In the genomic region with DNA sequence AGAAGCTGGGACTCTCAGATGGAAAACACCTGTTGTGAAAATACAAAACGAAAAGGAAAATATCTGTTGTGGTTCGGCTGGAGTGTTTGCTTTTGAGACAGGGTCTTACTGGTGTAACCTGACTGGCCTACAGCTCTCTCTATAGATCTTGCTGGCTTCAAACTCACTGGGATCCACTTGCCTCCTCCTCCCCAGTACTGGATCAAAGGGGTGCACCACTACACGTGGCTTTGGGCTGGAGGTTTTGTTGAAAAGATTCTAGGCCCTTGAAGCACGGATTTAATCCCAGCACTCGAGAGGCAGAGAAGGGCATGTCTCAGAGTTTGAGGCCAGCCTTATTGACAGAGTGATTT, we compare ENCODE assay signal across 8 mouse cellular contexts. TPM values are rescaled to one million over a fixed set of nuclear protein-coding genes. Genes with fewer than 3 reads are reported as not detected.
DNase-seq lines count a peak whose midpoint lies in the region; ATAC-seq lines count a peak whose summit lies in the region.

No protein-coding gene starts in this region.

- H3K4me2 ChIP-seq in heart, embryonic 15.5 days = peak overlapping the region; percentile 99
- H3K4me2 ChIP-seq in hindbrain, embryonic 12.5 days (replicated peaks) = peak overlapping the region; percentile 86
- peak overlapping the region; percentile 90 for H3K4me2 ChIP-seq in midbrain, embryonic 12.5 days (replicated peaks)

- no peaks in the 10 kb centered on the region for H3K27me3 ChIP-seq in heart, embryonic 15.5 days
- no peaks in the 10 kb centered on the region for H3K27me3 ChIP-seq in hindbrain, embryonic 12.5 days
- H3K27me3 ChIP-seq in midbrain, embryonic 12.5 days = 0 out of 2 replicates have a peak, but pooled peaks cover 4% of the 10 kb centered on the region

- H3K4me1 ChIP-seq in heart, embryonic 15.5 days (replicated peaks) = peaks cover 12% of the 10 kb centered on the region
- no peaks in the 10 kb centered on the region for H3K4me1 ChIP-seq in brown adipose tissue, adult 24 weeks (ENCODE audit: control insufficient read depth, insufficient read depth, insufficient read length, low read length)
- peaks cover 14% of the 10 kb centered on the region for H3K4me1 ChIP-seq in hindbrain, embryonic 12.5 days
- peaks cover 24% of the 10 kb centered on the region for H3K4me1 ChIP-seq in midbrain, embryonic 12.5 days

- H3K36me3 ChIP-seq in heart, embryonic 15.5 days = no peaks in the 10 kb centered on the region
- H3K36me3 ChIP-seq in hindbrain, embryonic 12.5 days = no peaks in the 10 kb centered on the region
- H3K36me3 ChIP-seq in midbrain, embryonic 12.5 days = no peaks in the 10 kb centered on the region

- 19% methylated on average over 5 of the region's 5 CpGs for WGBS in heart, embryonic 15.5 days
- WGBS in hindbrain, embryonic 12.5 days = 12% methylated on average over 5 of the region's 5 CpGs
- 5% methylated on average over 5 of the region's 5 CpGs for WGBS in midbrain, embryonic 12.5 days

- no peak overlapping the region; the same call in 1 of the 2 replicates for H3K9ac ChIP-seq in heart, embryonic 15.5 days
- no peak overlapping the region; the same call in 1 of the 2 replicates for H3K9ac ChIP-seq in hindbrain, embryonic 12.5 days
- H3K9ac ChIP-seq in midbrain, embryonic 12.5 days (replicated peaks) = no peak overlapping the region

- peak overlapping the region; percentile 88 for H3K4me3 ChIP-seq in heart, embryonic 15.5 days
- peak overlapping the region; percentile 36 for H3K4me3 ChIP-seq in brown adipose tissue, adult 24 weeks (ENCODE audit: insufficient read depth, low read depth, low read length)
- peak overlapping the region; percentile 64; the same call in 1 of the 2 replicates for H3K4me3 ChIP-seq in hindbrain, embryonic 12.5 days
- H3K4me3 ChIP-seq in midbrain, embryonic 12.5 days = peak overlapping the region; percentile 69

- H3K9me3 ChIP-seq in heart, embryonic 15.5 days (replicated peaks) = no peaks in the 10 kb centered on the region
- H3K9me3 ChIP-seq in hindbrain, embryonic 12.5 days (replicated peaks) = no peaks in the 10 kb centered on the region
- no peaks in the 10 kb centered on the region for H3K9me3 ChIP-seq in midbrain, embryonic 12.5 days

- ATAC-seq in heart, embryonic 15.5 days (replicated peaks; ENCODE audit: insufficient number of reproducible peaks, insufficient read depth, low FRiP score, low read depth) = no peak
- peak; percentile 57 for ATAC-seq in hindbrain, embryonic 12.5 days (ENCODE audit: low FRiP score)
- ATAC-seq in midbrain, embryonic 12.5 days (ENCODE audit: low FRiP score, low read depth) = peak; percentile 45; the same call in 1 of the 2 replicates

- no peak overlapping the region for H3K27ac ChIP-seq in heart, embryonic 15.5 days
- no peak overlapping the region for H3K27ac ChIP-seq in brown adipose tissue, adult 24 weeks (replicated peaks; ENCODE audit: low read depth, low read length)
- H3K27ac ChIP-seq in hindbrain, embryonic 12.5 days = peak overlapping the region; percentile 62; the same call in 1 of the 2 replicates
- H3K27ac ChIP-seq in midbrain, embryonic 12.5 days (replicated peaks) = peak overlapping the region; percentile 16; the same call in 1 of the 2 replicates

- DNase-seq in heart, postnatal 14 days = no peak
- no peak for DNase-seq in spleen, postnatal 14 days (ENCODE audit: low spot score in 2 of 2)
- DNase-seq in testis, postnatal 10 days (ENCODE audit: low spot score) = no peak
- DNase-seq in left cerebral cortex, adult 11 months (ENCODE audit: low spot score) = no peak

- intact Hi-C loops in heart, postnatal 14 days (cut with DNase I) = loop anchor here (2.0 kb wide), 1 partner anchor 47 kb away; no protein-coding TSS in a partner anchor

RNA-seq across cellular contexts. Expression of a gene that starts 10.6 kb away (rescaled TPM):
- polyA plus RNA-seq in heart, embryonic 15.5 days (2015; fragmentation: Nextera tagmentation; extraction: Ambion mirVana) = 7.6 and 9.3 TPM in 2 replicates
- total RNA-seq in heart, postnatal 14 days (2021) = 10 to 100 TPM; 63.2 to 64.5 TPM
- polyA plus RNA-seq in brown adipose tissue, adult 24 weeks (2012; ENCODE audit: insufficient read depth, insufficient read length, missing spikeins) = 11.1 and 15.1 TPM in 2 replicates
- polyA plus RNA-seq in hindbrain, embryonic 12.5 days (2016; fragmentation: Nextera tagmentation; extraction: Ambion mirVana) = 12.2 and 12.5 TPM in 2 replicates
- polyA plus RNA-seq in midbrain, embryonic 12.5 days (2016; fragmentation: Nextera tagmentation; extraction: Ambion mirVana) = 13.4 and 13.8 TPM in 2 replicates

RNA-seq across cellular contexts. Expression of a gene that starts 12.7 kb away (rescaled TPM):
- polyA plus RNA-seq in heart, embryonic 15.5 days (2015; fragmentation: Nextera tagmentation; extraction: Ambion mirVana) = 5.9 and 6.7 TPM in 2 replicates
- total RNA-seq in heart, postnatal 14 days (2021) = 1 to 10 TPM; 1.6 to 2.0 TPM
- polyA plus RNA-seq in brown adipose tissue, adult 24 weeks (2012; ENCODE audit: insufficient read depth, insufficient read length, missing spikeins) = not detected in 2 replicates
- 22.0 and 27.0 TPM in 2 replicates for polyA plus RNA-seq in hindbrain, embryonic 12.5 days (2016; fragmentation: Nextera tagmentation; extraction: Ambion mirVana)
- polyA plus RNA-seq in midbrain, embryonic 12.5 days (2016; fragmentation: Nextera tagmentation; extraction: Ambion mirVana) = 20.1 and 22.9 TPM in 2 replicates

RNA-seq across cellular contexts. Expression of a gene that starts 16.7 kb away (rescaled TPM):
- polyA plus RNA-seq in heart, embryonic 15.5 days (2015; fragmentation: Nextera tagmentation; extraction: Ambion mirVana) = 2.1 and 4.2 TPM in 2 replicates
- total RNA-seq in heart, postnatal 14 days (2021) = 1 to 10 TPM; 2.0 to 2.7 TPM
- polyA plus RNA-seq in brown adipose tissue, adult 24 weeks (2012; ENCODE audit: insufficient read depth, insufficient read length, missing spikeins) = 0.40 and 0.46 TPM in 2 replicates
- polyA plus RNA-seq in hindbrain, embryonic 12.5 days (2016; fragmentation: Nextera tagmentation; extraction: Ambion mirVana) = 0.84 and 1.1 TPM in 2 replicates
- 0.56 and 0.66 TPM in 2 replicates for polyA plus RNA-seq in midbrain, embryonic 12.5 days (2016; fragmentation: Nextera tagmentation; extraction: Ambion mirVana)

RNA-seq across cellular contexts. Expression of a gene that starts 36.4 kb away (rescaled TPM):
- polyA plus RNA-seq in heart, embryonic 15.5 days (2015; fragmentation: Nextera tagmentation; extraction: Ambion mirVana) = 10.7 and 13.7 TPM in 2 replicates
- 10 to 100 TPM; 13.6 to 13.7 TPM for total RNA-seq in heart, postnatal 14 days (2021)
- polyA plus RNA-seq in brown adipose tissue, adult 24 weeks (2012; ENCODE audit: insufficient read depth, insufficient read length, missing spikeins) = 6.0 and 6.3 TPM in 2 replicates
- 38.4 and 39.2 TPM in 2 replicates for polyA plus RNA-seq in hindbrain, embryonic 12.5 days (2016; fragmentation: Nextera tagmentation; extraction: Ambion mirVana)
- polyA plus RNA-seq in midbrain, embryonic 12.5 days (2016; fragmentation: Nextera tagmentation; extraction: Ambion mirVana) = 37.1 and 40.7 TPM in 2 replicates

RNA-seq across cellular contexts. Expression of a gene that starts 50.3 kb away (rescaled TPM):
- 93.5 and 100 TPM in 2 replicates for polyA plus RNA-seq in heart, embryonic 15.5 days (2015; fragmentation: Nextera tagmentation; extraction: Ambion mirVana)
- total RNA-seq in heart, postnatal 14 days (2021) = 10 to 100 TPM; 91.8 to 93.6 TPM
- polyA plus RNA-seq in brown adipose tissue, adult 24 weeks (2012; ENCODE audit: insufficient read depth, insufficient read length, missing spikeins) = 65.2 and 99.5 TPM in 2 replicates
- 71.0 and 78.9 TPM in 2 replicates for polyA plus RNA-seq in hindbrain, embryonic 12.5 days (2016; fragmentation: Nextera tagmentation; extraction: Ambion mirVana)
- polyA plus RNA-seq in midbrain, embryonic 12.5 days (2016; fragmentation: Nextera tagmentation; extraction: Ambion mirVana) = 83.1 and 85.9 TPM in 2 replicates

Comparison
In these comparisons a context has a peak if more than half of its experiments do, and no peak if none do; other contexts are left out.
1. H3K27ac ChIP-seq: peak in hindbrain, embryonic 12.5 days (single experiment) and midbrain, embryonic 12.5 days (single experiment); none in heart, embryonic 15.5 days (single experiment) and brown adipose tissue, adult 24 weeks (single experiment).
2. H3K4me3 ChIP-seq: peak in every context shown above with its lines; median percentile 88 in heart, embryonic 15.5 days; 69 in midbrain, embryonic 12.5 days; 64 in hindbrain, embryonic 12.5 days; 36 in brown adipose tissue, adult 24 weeks.
3. Peak in every context shown above with its lines, with median percentiles within 50 percentile points of each other: H3K4me2 ChIP-seq.